Mouse (Mus musculus): ENCODE data around the gene Spaca9.

The Spaca9 gene

GRCm38 (mm10) chr2:28699361-28700335 lies at the start of gene Spaca9, which contains the start of gene Ak8:
Gene Spaca9, minus strand, starts transcription at chr2:28699727.
Gene Ak8, plus strand, starts transcription at chr2:28700164.
- DNase-seq (ENCODE audit: low spot score): peak; percentile 64

GRCm38 (mm10) chr2:28747705-28748104 lies 48.2 kb upstream of the Spaca9 start:
- DNase-seq (ENCODE audit: low spot score): no peak

DNA sequence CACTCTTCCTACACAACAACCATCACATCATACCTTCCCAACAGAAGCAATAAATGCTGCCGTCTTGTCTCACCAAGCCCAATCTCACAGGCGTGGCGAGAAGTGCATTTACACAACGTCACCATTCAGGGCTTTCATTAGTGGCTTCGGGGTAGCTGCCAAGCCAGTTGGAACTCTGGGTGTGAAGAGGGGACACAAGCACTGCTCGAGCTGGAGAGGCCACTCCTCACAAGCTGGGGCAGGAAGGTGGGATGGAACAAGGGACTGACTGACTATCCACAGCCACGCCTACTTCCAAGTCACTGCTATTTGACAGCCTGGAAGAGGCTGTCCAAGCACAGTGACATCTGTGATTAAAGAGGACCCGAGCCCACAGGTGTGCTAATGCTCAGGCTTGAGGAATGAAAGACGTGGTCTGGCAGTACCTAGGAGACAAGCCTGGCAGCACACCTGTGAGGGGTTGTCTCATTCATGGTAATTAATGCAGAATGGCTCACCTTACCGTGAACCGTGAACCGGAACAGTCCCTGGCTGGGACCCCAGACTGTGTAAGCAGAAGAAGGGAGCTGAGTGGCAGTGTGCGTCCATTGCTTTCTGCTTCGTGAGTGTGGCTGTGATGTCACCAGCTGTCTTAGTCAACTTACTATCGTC lies 47.3 kb upstream of the Spaca9 start:
- DNase-seq (ENCODE audit: low spot score): no peak

GRCm38 (mm10) chr2:28742701-28743100 lies 43.2 kb upstream of the Spaca9 start:
- DNase-seq (ENCODE audit: low spot score): no peak

DNA sequence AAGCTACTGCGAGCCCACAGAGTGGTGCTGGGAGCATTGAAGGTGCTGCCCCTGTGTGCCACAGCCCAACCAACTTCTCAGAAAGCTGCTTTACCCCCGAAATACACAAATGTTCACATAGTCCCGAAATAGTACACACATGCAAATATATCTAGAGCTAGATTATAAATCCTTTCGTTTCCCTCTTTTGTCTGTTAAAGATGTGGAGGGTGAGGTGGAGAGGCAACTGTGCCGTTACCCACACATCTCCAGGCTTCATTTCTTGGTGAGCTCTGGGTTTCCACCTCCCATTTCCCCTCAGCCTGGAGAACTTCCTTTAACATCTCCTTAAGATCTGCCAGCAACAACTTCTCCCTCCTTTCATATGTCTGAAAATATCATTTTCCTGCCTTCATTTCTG lies 40.6 kb upstream of the Spaca9 start:
- no peak for DNase-seq (ENCODE audit: low spot score)

DNA sequence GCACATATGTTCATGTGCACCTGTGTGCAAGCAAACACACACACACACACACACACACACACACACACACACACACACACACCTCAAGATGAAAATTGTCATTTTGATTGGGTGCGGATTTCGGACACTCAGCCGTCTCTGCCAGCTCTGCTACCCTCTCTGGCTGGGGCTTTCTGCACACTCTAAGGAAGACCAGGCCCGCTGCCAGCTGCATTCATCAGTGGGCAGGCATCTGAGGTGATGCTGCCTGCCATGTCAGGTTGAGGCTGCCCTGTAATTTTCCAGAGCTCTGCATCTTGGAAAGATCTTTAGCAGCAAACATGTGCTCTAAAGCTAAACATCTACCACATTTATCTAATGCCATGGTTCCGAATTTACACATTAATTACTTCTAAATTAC lies 37.6 kb upstream of the Spaca9 start:
- DNase-seq (ENCODE audit: low spot score): no peak

DNA sequence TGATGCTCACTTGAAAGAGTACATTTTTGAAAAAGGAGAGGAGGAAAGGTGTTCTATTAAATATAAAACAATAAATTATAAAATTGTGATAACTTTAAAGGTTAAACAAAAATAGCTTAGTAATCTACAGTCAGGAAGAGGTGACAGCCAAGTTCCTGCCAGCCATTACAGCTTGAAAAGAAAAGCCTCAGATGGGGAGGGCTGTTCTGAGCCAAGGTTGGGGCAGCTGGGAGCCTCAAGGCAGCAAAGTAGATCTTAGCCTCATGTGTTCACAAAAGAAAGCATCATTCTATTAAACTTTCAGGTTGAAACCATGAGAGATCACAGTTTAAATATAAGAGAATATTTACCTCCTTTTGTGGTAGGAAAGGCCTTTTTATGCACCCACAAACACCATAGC lies 31.1 kb upstream of the Spaca9 start:
- no peak for DNase-seq (ENCODE audit: low spot score)

GRCm38 (mm10) chr2:28727786-28728404 lies 28.4 kb upstream of the Spaca9 start:
- DNase-seq (ENCODE audit: low spot score): no peak

DNA sequence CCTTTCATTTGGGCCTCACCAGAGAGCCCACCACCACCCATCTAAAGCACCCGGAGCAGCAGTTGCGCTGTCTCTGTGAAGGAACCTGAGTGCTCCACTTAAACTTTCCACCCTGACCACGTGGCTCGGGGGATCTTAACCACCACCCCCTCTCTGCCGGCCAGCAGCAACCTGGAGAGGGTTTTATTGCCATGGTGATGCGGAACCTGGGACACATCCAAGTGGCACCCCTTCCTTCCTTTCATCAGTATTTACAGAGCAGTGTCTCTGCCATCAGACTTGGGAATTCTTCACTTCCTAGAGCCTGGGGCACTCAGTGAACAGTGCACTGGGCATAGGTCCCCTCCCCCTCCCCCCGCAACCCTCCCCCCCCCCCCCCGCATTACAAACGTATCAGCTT lies 24.4 kb upstream of the Spaca9 start:
- DNase-seq (ENCODE audit: low spot score): no peak

- DNase-seq (ENCODE audit: low spot score): no peak
Observed at GRCm38 (mm10) chr2:28722419-28722818, 22.9 kb upstream of the Spaca9 start.

- no peak for DNase-seq (ENCODE audit: low spot score)
Observed at GRCm38 (mm10) chr2:28713036-28713435, 13.5 kb upstream of the Spaca9 start.

GRCm38 (mm10) chr2:28706787-28707186 lies 7.3 kb upstream of the Spaca9 start:
- DNase-seq (ENCODE audit: low spot score): no peak

DNA sequence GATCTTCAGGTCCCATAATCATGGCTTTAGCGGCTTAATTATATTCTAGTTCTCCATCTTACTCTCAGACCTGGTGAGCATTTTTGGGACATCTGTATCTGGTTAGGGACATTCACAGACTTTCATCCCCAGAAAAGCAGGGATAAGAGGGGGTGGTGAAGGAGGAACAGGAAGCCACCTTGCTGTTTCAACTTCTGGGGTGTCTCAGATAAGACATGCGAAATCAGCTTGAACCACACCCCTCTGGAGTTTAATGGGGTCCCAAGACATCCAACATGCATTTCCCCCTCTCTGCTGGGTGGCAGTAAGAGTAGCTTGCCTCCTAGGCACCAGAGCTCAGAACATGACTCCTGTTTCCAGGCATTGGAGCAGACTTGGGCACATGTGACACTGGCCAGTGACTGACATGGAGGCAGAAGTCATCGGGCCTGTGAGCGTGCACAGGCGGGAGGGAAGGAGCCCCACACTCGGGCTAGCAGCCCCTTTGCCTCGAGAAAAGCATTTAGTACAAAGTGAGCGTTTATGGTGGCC lies 6.6 kb upstream of the Spaca9 start:
- DNase-seq (ENCODE audit: low spot score): no peak

DNA sequence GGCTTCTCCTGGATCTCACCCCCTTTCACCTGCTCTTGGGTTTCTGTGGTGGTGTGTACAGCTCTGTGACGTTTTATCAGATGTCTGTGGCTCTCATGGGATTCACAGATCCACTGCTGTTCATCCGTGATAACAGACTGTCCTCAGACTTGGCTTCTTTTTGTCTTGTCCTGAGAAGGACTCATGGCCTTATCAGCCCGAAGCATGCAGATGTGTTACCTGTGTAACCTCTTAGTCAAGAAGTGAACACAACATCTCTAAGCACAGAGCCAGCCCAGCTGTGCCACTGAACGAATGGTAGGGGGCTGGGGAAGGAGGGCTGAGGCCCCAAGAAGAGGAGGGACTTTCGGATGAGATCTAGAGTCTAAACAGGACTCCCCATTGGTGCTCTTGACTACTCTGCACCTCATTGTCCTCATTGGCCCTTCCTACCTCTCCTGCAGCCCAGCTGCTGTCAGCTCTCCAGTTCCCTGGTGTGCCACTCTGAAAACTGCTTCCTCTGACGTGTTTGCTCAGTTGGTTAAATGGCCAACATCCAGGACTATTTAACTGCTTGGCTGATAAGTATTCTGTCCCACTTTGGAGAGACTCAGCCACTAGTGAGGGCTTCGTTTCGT lies 2.2 kb upstream of the Spaca9 start:
- DNase-seq (ENCODE audit: low spot score): no peak

- DNase-seq (ENCODE audit: low spot score): no peak
Observed at GRCm38 (mm10) chr2:28698566-28698965, 961 bp downstream of the Spaca9 start.

DNA sequence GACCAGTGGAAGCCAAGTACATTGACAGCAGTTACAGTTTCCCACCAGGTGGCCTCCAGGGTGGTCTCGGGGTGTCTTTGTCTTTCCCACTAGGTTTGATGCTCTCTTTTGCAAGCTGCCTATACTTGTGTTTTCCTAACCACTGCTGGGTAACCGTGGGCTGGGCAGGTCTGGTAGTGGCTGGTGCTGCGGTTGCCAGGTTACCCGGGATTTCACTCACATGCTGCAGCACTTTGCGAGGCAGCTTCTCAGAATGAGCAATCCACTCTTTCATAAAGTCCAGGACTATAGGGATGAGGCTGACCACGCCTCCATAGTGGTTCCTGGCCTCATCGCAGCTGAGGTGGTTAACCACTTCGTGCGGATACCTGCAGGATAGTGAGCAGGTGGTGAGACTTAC lies 6.8 kb downstream of the Spaca9 start:
- no peak for DNase-seq (ENCODE audit: low spot score)

GRCm38 (mm10) chr2:28688431-28688830 lies 11.1 kb downstream of the Spaca9 start:
- no peak for DNase-seq (ENCODE audit: low spot score)

DNA sequence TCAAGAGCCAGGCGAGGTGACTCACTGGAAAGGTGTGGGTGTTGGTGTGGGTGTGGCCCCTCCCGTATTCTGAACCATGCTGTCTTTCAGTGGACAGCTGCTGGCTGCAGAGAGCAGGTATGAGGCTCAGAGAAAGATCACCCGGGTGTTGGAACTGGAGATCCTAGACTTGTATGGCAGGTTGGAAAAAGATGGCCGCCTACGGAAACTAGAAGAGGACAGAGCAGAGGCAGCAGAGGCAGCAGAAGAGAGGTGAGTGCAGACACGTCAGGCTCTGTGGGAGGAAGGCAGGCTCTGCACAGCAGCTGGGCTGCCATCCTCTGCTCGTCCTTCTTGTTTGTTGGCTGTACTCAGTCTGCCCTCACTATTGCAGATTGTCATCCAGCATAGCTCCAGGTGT lies 13.6 kb downstream of the Spaca9 start:
- DNase-seq (ENCODE audit: low spot score): peak; percentile 28

DNA sequence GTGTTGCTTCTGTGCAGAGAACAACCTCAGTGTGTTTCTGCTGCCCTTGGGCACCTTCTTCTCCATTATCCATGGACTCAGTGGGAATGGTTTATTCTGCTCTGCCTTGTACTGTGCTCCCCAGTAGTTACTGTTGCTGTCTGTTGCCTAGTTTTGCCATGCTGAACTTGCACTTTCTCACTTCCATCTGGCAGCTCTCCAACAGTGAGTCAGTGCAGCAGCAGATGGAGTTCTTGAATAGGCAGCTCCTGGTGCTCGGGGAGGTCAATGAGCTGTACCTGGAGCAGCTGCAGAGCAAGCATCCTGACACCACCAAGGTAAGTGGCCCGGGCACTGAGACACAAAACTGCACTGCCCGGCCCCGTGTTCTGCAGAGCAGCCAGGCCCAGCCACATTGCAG lies 17.8 kb downstream of the Spaca9 start:
- peak; percentile 41 for DNase-seq (ENCODE audit: low spot score)

DNA sequence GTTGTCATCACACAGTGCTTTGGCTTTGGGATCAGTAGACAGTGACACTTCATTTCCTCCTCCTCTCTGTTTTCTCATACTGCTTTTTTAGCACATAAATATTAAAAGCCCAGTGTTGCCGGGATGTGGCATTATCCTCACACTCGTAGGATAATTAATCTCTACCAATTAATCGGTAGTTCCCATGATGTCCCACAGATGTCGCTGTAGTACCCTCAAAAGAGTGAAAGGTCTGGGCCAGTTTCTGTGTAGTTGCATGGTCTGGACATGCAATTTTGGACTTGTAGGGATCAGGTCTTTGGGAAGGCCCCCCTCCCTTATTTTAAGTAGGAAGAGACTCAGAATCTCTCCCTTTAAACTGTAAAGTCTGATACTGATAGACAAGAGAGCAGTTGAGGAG lies 18.8 kb downstream of the Spaca9 start:
- DNase-seq (ENCODE audit: low spot score): no peak

- DNase-seq (ENCODE audit: low spot score): no peak
Observed at GRCm38 (mm10) chr2:28676005-28676404, 23.5 kb downstream of the Spaca9 start.

- DNase-seq (ENCODE audit: low spot score): no peak
Observed at GRCm38 (mm10) chr2:28671438-28671837, 28.1 kb downstream of the Spaca9 start.
